Mouse (Mus musculus): Measurements from ENCODE around the gene Fbln7.
A peak's percentile ranks its signal among the peaks of the same experiment; 100 is the strongest.

DNA sequence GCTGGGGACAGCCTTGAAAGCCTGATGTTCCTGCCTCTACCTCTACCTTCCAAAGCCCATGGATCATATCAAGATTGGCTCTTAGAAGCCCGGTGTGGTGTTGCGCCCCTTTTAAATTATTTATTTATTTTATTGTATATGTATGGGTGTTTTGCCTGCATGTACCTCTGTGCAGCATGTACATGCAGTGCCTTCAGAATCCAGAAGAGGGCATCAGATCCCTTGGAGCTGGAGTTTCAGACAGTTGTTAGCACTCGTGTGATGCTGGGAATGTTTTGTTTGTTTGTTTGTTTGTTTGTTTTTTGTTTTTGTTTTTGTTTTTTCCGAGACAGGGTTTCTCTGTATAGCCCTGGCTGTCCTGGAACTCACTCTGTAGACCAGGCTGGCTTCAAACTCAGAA lies 18.5 kb downstream of the Fbln7 start:
- TF ChIP-seq USF1 (IDR thresholded peaks at IDR 0.05; ENCODE audit: low read depth, low read length): no peak
- no peak for TF ChIP-seq MAX (IDR thresholded peaks at IDR 0.05; ENCODE audit: low read length)
- TF ChIP-seq TAL1 (IDR thresholded peaks at IDR 0.05; ENCODE audit: low read length): no peak
- no peak for TF ChIP-seq ZKSCAN1 (IDR thresholded peaks at IDR 0.05; ENCODE audit: low read depth, low read length)
- TF ChIP-seq POLR2A (IDR thresholded peaks at IDR 0.05; ENCODE audit: control insufficient read depth in 1 of 2, insufficient read depth in 1 of 2, low read depth in 1 of 2, low read length in 2 of 2, poor library complexity in 1 of 2): no peak
- peak; percentile 27 to 59 (median 52); a peak in 5 of 6 replicates for TF ChIP-seq CTCF (IDR thresholded peaks at IDR 0.05 in 2 of 3, conservative IDR thresholded peaks at IDR 0.05 in 1 of 3; ENCODE audit: control insufficient read depth in 1 of 3, insufficient read depth in 1 of 3, low read depth in 2 of 3, low read length in 3 of 3, poor library complexity in 1 of 3, severe bottlenecking in 1 of 3)
- no peak for TF ChIP-seq HCFC1 (IDR thresholded peaks at IDR 0.05; ENCODE audit: low read depth, low read length)
- TF ChIP-seq CHD2 (IDR thresholded peaks at IDR 0.05; ENCODE audit: low read length): no peak
- no peak for TF ChIP-seq POLR2AphosphoS5 (IDR thresholded peaks at IDR 0.05; ENCODE audit: borderline replicate concordance, low read depth, low read length)
- TF ChIP-seq ZMIZ1 (IDR thresholded peaks at IDR 0.05; ENCODE audit: low read depth, low read length): no peak
- no peak for TF ChIP-seq GATA1 (IDR thresholded peaks at IDR 0.05; ENCODE audit: low read depth, low read length)
- TF ChIP-seq RAD21 (IDR thresholded peaks at IDR 0.05; ENCODE audit: low read depth, low read length): peak; percentile 55
- TF ChIP-seq EP300 (IDR thresholded peaks at IDR 0.05; ENCODE audit: low read depth in 1 of 2, low read length in 2 of 2): no peak
